Mouse (Mus musculus) bone marrow macrophage, adult 2 months (primary cell): ENCODE results near the gene Nfix.

Experiments used
- CTCF ChIP-seq: IDR thresholded peaks from 2 replicates; pipeline ENCODE4 v1.5.1; 2012; ENCODE audit warnings: low read depth, mild to moderate bottlenecking, low read length, moderate library complexity
- POLR2A ChIP-seq: IDR thresholded peaks from 2 replicates; pipeline ENCODE4 v1.6.1; 2012; ENCODE audit warnings: mild to moderate bottlenecking, low read depth, low read length, borderline replicate concordance

- no peak for TF ChIP-seq CTCF
- TF ChIP-seq POLR2A, result no peak
Measured at GRCm38 (mm10) chr8:84765629-84766028, 34.5 kb downstream of the Nfix start.
